Mouse (Mus musculus) kidney, postnatal 36 days (tissue): Measurements from ENCODE around the gene Slc24a4.

Source experiments
- DNase-seq, 2 experiments: peaks; one replicate each; pipeline ENCODE4 v3.0.0; 2021 to 2022; ENCODE audit warnings: mixed read lengths in 2 of 2

Slc24a4 gene

DNA sequence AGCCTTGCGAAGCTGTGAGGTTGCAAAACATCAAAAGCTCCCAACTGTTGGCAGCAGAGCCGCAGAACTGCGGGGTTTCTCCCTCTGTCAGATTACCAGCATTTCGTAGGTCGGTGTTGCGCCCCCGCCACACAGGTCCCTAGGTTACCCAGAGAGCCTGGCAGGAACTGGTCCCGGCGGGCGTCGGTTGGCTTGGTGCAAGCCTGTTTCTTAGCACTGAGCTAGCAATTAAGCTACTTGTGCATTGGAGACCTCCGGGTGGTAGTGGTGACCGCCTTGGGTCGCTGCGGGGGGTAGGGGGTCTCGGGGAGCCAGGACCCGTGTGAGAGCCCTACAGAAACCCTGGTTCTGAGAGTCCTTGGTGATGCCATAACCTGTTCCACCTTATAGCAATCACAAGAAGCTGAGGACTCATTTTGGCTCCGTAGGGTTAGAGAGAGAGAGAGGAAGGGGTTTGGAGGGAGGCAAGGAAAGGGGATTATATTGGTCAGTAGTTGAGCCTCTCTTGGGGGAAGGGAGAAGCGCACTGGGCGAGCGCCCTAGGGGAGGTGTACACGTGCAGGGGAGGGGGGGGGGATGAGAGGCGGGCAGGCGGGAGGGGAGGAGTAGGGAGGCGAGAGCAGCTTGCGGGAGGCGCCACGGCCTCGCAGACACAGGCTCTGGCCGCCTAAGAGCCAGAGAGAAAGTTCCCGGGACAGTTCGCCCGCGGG, at the start of gene Slc24a4:
Slc24a4 (plus strand) TSS at position 653 of the 710 bp plus-strand sequence.
- DNase-seq = peak in 1 of 2 experiments; percentile 15

GRCm38 (mm10) chr12:102082648-102083425, 45.7 kb upstream of the Slc24a4 start:
- DNase-seq = no peak

- no peak for DNase-seq
Measured at GRCm38 (mm10) chr12:102090535-102090934, 38.0 kb upstream of the Slc24a4 start.

DNA sequence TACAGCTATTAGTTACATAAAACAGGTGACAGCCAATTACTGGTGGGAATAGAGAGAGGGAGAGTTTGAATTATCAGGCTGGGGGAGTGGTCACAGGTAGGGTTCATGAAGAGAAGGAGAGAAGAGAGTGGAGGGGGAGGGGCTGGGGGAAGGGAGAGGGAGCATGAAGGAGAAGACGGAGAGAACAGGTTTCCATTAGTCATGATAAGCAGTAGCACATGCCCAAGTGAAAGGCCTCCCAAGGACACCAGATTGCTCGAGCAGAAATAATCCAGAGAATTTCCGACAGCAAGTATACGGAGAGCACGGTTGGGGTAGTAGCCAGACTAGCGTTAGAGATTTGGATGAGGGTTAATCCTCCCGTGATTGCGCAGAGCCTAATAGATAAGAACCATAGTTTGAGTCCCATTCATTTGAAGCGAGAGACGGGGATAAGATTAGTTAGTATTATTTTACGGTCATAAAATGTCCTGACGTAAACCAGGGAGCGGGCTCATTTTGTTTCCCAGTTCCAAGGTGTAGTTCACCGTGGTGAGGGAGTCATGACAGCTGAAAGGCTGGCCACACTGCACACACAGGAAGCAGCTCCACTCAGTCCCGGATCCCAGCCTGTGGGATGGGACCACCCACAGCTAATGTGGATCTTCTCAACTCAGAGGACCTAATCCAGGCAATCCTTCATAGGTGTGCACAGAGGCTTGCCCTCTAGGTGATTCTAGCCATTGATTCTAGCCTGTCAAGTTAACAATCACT, 36.0 kb upstream of the Slc24a4 start:
- no peak for DNase-seq

- no peak for DNase-seq
Measured at GRCm38 (mm10) chr12:102105990-102106389, 22.5 kb upstream of the Slc24a4 start.

DNA sequence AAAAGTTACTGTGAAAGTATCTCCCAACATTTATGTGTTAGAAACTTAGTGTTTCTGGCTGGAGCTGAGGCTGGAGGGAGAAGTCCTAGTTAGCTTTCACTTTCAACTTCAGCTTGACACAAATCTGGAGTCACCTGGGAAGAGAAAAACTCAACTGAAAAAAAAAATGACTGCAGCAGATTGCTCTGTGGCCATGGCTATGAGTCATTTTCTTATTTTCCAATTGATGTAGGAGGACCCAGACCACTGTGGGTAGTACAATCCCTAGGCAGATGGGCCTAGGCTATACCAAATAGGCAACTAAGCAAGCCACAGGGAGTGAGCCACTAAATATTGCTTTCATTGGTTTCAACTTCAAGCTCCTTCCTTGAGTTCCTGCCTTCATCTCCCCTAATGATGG, 19.7 kb upstream of the Slc24a4 start:
- DNase-seq = no peak

DNA sequence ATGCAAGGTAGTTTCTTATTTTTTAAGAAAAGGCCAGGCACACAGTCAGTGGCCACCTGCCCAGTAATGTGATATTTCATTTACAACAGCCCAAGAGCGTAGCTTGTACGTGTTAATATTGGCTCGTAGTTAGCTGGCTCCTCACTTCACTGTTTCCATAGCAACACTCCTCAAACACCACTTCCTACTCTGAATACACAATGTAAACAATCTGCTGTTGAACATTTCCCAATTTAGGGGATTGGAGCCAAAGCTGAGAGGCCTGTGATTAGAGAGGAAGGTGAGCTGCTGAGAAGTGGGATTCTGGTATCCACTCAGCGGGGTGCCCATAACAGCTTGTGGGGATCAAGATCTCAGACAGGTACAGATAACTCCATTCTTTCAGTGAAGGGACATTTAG, 16.0 kb upstream of the Slc24a4 start:
- no peak for DNase-seq

- no peak for DNase-seq
Measured at GRCm38 (mm10) chr12:102112901-102113300, 15.6 kb upstream of the Slc24a4 start.

DNA sequence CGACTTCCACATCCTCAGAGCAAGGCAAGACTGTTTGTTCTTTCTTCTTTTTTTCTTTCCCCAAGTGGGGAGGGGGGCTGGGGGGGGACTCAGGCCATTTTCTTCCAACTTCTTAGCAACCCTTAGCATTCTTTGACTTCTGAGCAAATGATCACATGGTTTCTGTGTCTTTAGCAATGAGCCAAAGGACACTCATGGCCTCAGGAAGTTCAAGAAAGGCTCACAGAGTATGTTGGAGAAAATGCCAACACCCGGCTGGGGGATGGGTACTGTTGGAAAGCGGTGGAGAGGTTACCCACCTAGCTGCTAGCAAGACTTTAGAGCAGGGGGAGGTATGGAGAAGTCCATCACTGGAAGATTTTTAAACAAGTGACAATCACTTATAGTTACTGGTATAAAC, 15.1 kb upstream of the Slc24a4 start:
- no peak for DNase-seq

DNA sequence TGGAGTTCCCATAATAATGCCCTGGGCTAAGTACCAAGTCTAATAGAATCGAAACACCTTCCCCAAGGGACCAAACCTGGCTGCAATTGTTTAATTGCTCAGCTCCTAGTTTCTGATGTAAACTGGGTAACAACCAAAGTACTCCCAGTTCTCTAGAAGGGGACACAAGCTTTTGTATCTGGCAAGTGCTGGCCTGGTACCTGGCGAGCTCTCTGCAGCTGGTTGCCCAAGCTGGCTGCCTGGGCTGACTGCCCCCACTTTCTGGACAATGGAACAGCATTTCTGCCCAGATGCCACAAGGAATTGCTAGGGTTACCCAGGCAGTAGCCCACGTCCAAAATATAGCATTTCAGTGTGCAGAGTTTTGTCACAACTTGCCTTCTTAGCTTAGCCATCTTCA, 12.0 kb upstream of the Slc24a4 start:
- no peak for DNase-seq

DNA sequence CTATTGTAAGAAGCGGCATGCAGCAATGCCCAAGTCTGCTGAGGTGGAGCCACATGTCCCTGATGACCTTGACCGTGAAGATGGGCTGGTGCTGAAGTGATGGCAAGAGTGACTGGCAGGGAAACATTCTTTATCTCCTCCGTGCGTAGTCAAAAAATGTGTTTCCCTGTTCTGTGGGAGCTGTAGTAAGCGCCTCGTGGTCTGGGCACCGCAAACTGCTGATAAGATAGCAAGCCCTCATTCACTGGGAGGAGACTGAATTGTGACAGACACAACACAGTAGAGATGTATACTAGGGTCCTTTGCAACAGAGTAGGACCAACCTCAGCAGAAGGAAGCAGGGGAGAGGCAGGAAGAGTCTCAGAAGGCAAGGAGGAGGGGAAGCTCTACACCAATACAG, 10.5 kb upstream of the Slc24a4 start:
- DNase-seq = no peak

GRCm38 (mm10) chr12:102127601-102128000, 932 bp upstream of the Slc24a4 start:
- no peak for DNase-seq

DNA sequence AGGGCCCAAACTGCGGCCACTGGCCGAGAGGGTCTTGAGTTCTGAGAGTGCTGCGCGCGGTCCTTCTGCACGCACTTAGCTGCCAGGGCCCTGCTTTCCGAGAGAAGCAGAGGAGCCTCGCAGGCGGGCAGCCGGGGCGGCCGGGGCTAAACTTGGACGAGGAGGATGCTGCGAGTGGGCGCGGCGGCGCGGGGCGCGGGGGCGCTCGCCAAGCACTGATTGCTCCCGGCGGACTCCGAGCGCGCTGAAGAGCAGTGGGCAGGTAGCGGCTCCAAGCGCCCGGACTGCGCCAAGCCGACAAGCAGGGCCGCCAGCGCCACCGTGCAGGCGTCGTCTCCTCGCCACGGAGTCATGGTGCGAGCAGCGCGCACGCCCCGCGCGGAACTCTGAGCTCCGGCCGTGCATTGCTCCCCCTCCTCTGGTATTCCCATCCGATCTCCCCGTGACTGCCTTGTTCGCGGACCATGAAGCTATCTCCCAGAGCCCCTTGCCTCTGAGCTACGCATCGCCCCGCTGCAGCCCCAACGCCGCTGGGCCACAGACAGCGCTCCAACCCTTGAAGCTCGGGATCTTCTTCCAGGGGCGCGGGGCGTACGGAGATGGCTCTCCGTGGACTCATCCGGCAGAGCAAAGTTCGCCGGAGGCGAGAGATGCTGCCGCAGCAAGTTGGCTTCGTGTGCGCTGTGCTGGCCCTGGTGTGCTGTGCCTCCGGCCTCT, 416 bp downstream of the Slc24a4 start:
- peak; percentile 15 to 67 for DNase-seq

- DNase-seq = no peak
Measured at GRCm38 (mm10) chr12:102129508-102130030, 1.0 kb downstream of the Slc24a4 start.

GRCm38 (mm10) chr12:102139710-102140109, 11.2 kb downstream of the Slc24a4 start:
- DNase-seq = no peak

DNA sequence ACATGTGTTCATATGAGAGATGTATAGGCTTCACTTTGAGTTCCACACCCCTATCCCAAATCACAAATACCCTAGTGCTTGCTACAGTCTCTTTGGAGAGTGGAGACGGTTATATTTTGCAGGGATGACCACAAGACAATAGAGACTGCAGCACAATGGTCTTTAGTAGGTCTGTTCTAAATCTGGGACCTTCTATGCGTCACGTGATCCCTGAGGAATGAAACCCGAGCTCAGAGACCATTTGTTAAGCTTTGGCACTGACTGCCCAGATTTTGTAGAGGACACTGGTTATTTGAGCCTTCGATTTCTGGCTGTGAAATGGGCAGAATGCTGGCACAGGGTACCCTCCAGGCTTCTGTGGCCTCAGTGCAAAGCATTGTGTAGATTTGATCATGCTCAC, 12.8 kb downstream of the Slc24a4 start:
- no peak for DNase-seq

GRCm38 (mm10) chr12:102147678-102148077, 19.1 kb downstream of the Slc24a4 start:
- DNase-seq = no peak

DNA sequence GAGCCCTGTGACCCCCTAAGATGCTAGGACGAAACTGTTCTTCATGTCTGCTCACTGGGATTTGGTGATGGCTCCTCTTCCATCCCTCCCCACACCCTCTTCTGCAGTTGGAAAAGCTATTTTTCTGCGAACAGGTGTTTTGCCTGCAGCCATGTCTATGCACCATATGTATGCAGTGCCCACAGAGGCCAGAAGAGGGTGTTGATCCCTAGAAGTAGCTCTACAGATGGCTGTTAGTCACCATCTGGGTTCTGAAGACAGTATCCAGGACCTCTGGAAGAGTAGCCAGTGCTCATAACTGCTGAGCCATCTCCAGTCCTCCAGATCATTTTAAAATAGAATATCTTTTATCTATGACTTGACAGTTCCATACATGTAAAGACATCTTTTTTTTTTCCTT, 20.2 kb downstream of the Slc24a4 start:
- DNase-seq = peak in 1 of 2 experiments; percentile 61

DNA sequence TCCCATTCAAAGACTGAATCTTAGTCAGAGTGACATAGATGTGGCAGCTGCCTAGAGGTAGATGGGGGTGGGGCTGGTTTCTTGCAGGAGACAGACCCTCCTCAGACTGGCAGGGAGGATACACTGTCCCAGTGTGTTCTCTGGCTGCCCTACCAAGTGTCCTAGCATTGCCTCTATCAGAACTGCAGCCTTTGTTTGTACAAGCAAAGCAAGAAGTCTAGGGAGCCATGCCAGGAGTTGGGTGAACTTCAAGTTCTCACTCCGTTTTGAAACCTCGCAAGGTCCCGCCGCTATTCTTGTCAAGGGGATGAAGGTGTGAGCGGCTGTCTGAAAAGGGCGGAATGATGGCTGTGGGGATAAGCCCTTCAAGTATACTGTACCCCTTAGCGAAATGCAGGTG, 22.7 kb downstream of the Slc24a4 start:
- DNase-seq = no peak

- peak; percentile 69 to 78 for DNase-seq
Measured at GRCm38 (mm10) chr12:102153796-102154195, 25.3 kb downstream of the Slc24a4 start.

DNA sequence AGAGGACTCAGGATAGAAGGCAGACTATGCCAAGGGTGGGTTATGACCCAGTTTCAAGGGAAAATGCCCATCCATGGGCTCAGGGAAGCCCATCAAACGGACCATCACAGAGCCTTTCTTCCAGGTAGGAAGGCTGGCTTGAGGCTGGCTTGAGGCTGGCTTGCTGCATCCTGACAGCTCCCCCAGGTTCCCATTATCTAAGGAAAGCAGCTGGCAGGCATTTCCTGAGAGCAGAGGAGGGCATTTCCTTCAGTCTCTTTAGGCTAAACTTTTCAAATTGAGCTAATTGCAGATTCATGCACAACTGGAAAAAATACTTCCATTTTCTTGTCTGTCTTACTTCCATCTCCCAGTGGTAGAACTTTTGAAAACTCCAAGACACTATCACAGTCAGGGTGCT, 26.3 kb downstream of the Slc24a4 start:
- DNase-seq = no peak

DNA sequence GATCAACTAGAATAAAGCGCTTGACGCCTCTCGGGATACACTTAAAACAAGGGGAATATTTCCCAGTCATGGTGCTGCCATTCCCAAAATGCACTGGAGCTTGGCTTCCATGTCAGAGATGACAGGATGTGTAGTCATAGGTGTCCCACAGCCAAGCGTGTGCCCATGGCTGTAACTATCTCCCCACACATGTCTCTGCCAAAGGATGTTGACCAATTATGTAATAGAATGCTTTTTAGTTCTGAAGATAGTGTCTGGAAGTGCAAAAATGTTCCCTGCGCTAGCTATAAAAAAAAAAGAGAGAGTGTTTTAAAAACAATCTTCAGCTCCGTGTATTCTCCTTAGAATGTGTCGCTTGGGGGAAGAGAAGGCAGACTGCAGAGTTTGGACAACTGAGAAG, 36.1 kb downstream of the Slc24a4 start:
- DNase-seq = no peak
